In genomic region chr7:101415512-101416100, GRCm38 (mm10) we compare ENCODE assay signal across 12 mouse cellular contexts. TPM values are rescaled to one million over a fixed set of nuclear protein-coding genes. Genes with fewer than 3 reads are reported as not detected.
DNase-seq lines count a peak whose midpoint lies in the region; ATAC-seq and TF ChIP-seq lines count a peak whose summit lies in the region.
"Had no signal": no experiment of that assay in that cellular context is flagged by ENCODE, and none has a peak within 500 bp of the region (broad histone marks: within the 10 kb centered on the region; RNA-seq: fewer than 3 reads in every experiment).

No protein-coding gene starts in this region.

- 51% methylated on average over 8 of the region's 8 CpGs for WGBS in embryonic facial prominence, embryonic 10.5 days
- 37% methylated on average over 8 of the region's 8 CpGs for WGBS in hindbrain, embryonic 11.5 days
- WGBS in midbrain, embryonic 13.5 days, result 28% methylated on average over 8 of the region's 8 CpGs

- DNase-seq in left cerebral cortex, adult 2 months (ENCODE audit: extremely low spot score in 1 of 2, low spot score in 2 of 2), result no peak
- DNase-seq in left cerebral cortex, postnatal 10 days (ENCODE audit: extremely low spot score in 1 of 2, low spot score in 2 of 2), result no peak
- DNase-seq in embryonic facial prominence, embryonic 10.5 days (ENCODE audit: low spot score), result no peak
- DNase-seq in hindbrain, embryonic 11.5 days (ENCODE audit: low spot score), result peak; percentile 21
- DNase-seq in urinary bladder, adult 18-20 months (ENCODE audit: low spot score in 2 of 2), result no peak
- no peak for DNase-seq in spleen, postnatal 14 days (ENCODE audit: low spot score in 2 of 2)
- DNase-seq: cerebellum, adult 11-12 months had no signal

- peaks cover 34% of the 10 kb centered on the region for H3K4me1 ChIP-seq in embryonic facial prominence, embryonic 10.5 days
- H3K4me1 ChIP-seq in hindbrain, embryonic 11.5 days (replicated peaks; ENCODE audit: control insufficient read depth, insufficient read depth, low read length), result peaks cover 16% of the 10 kb centered on the region
- H3K4me1 ChIP-seq in midbrain, embryonic 13.5 days (replicated peaks), result peaks cover 40% of the 10 kb centered on the region

- no peak overlapping the region for H3K4me3 ChIP-seq in left cerebral cortex, adult 2 months
- no peak overlapping the region for H3K4me3 ChIP-seq in embryonic facial prominence, embryonic 10.5 days
- no peak overlapping the region for H3K4me3 ChIP-seq in hindbrain, embryonic 11.5 days (ENCODE audit: low read depth, low read length)
- no peak overlapping the region for H3K4me3 ChIP-seq in midbrain, embryonic 13.5 days (replicated peaks)

- ATAC-seq in hindbrain, embryonic 11.5 days (ENCODE audit: low FRiP score), result peak; percentile 32; the same call in 1 of the 2 replicates
- ATAC-seq in midbrain, embryonic 13.5 days, result peak; percentile 51
- ATAC-seq in monocyte, adult 5-6 weeks (replicated peaks; ENCODE audit: insufficient number of reproducible peaks, low FRiP score, low TSS enrichment, poor library complexity, severe bottlenecking), result no peak
- ATAC-seq: activated CD4-positive, CD25-positive, alpha-beta regulatory T cell, adult 4 months had no signal

- TF ChIP-seq CTCF in left cerebral cortex, adult 2 months (IDR thresholded peaks at IDR 0.05), result no peak

- no peaks in the 10 kb centered on the region for H3K9me3 ChIP-seq in embryonic facial prominence, embryonic 10.5 days
- no peaks in the 10 kb centered on the region for H3K9me3 ChIP-seq in hindbrain, embryonic 11.5 days (ENCODE audit: control insufficient read depth, low read length)
- no peaks in the 10 kb centered on the region for H3K9me3 ChIP-seq in midbrain, embryonic 13.5 days

- H3K4me2 ChIP-seq in hindbrain, embryonic 11.5 days (replicated peaks; ENCODE audit: low read depth, low read length), result no peak overlapping the region
- no peak overlapping the region for H3K4me2 ChIP-seq in midbrain, embryonic 13.5 days (replicated peaks)

- no peaks in the 10 kb centered on the region for H3K36me3 ChIP-seq in embryonic facial prominence, embryonic 10.5 days (replicated peaks)
- no peaks in the 10 kb centered on the region for H3K36me3 ChIP-seq in hindbrain, embryonic 11.5 days (ENCODE audit: control insufficient read depth, insufficient read depth, low read length)
- H3K36me3 ChIP-seq in midbrain, embryonic 13.5 days, result no peaks in the 10 kb centered on the region

- intact Hi-C loops in left cerebral cortex, adult 2 months (cut with DNase I), result loop anchor here (2.0 kb wide), 1 partner anchor 125 kb away; no protein-coding TSS in a partner anchor
- intact Hi-C loops in left cerebral cortex, postnatal 10 days (cut with DNase I), result no loop called here

- H3K9ac ChIP-seq in hindbrain, embryonic 11.5 days (ENCODE audit: low read depth, low read length), result no peak overlapping the region
- no peak overlapping the region for H3K9ac ChIP-seq in midbrain, embryonic 13.5 days (replicated peaks)

- peaks cover 42% of the 10 kb centered on the region for H3K27me3 ChIP-seq in embryonic facial prominence, embryonic 10.5 days (replicated peaks; ENCODE audit: low read depth, poor library complexity, severe bottlenecking)
- peaks cover 11% of the 10 kb centered on the region for H3K27me3 ChIP-seq in hindbrain, embryonic 11.5 days (ENCODE audit: control insufficient read depth, insufficient read depth, low read length)
- H3K27me3 ChIP-seq in midbrain, embryonic 13.5 days, result peaks cover 25% of the 10 kb centered on the region

- H3K27ac ChIP-seq in left cerebral cortex, adult 2 months, result peak overlapping the region; percentile 57
- peak overlapping the region; percentile 71; the same call in 1 of the 2 replicates for H3K27ac ChIP-seq in embryonic facial prominence, embryonic 10.5 days (replicated peaks)
- H3K27ac ChIP-seq in hindbrain, embryonic 11.5 days (ENCODE audit: low read depth, low read length), result no peak overlapping the region
- peak overlapping the region; percentile 63; the same call in 1 of the 2 replicates for H3K27ac ChIP-seq in midbrain, embryonic 13.5 days

RNA-seq across cellular contexts. Expression of gene Gm45837, which starts 4.9 kb away (rescaled TPM):
- total RNA-seq in left cerebral cortex, adult 2 months (2021), result 1 to 10 TPM; 1.6 to 3.4 TPM
- 1 to 10 TPM; 1.1 to 1.8 TPM for total RNA-seq in left cerebral cortex, postnatal 10 days (2021)
- not detected in 2 replicates for polyA plus RNA-seq in embryonic facial prominence, embryonic 10.5 days (2016; fragmentation: Nextera tagmentation; extraction: Ambion mirVana)
- 0.99 TPM in 1 of 2 replicates, not detected in the other for polyA plus RNA-seq in hindbrain, embryonic 11.5 days (2014; fragmentation: Nextera tagmentation; extraction: Ambion mirVana)
- not detected in 2 replicates for polyA plus RNA-seq in midbrain, embryonic 13.5 days (2015; fragmentation: Nextera tagmentation; extraction: Ambion mirVana)
- 8.9 to 28.8 TPM (median 12.5 TPM) in 3 replicates for total RNA-seq in monocyte, adult 5-6 weeks (2017)
- polyA plus RNA-seq: heart, embryonic 14.5 days; thymus, postnatal 0 days had no signal

RNA-seq across cellular contexts. Expression of gene Pde2a, which starts 5.9 kb away (rescaled TPM):
- 100 to 1,000 TPM; 372 to 375 TPM for total RNA-seq in left cerebral cortex, adult 2 months (2021)
- 100 to 1,000 TPM; 294 to 295 TPM for total RNA-seq in left cerebral cortex, postnatal 10 days (2021)
- 21.7 and 22.5 TPM in 2 replicates for polyA plus RNA-seq in embryonic facial prominence, embryonic 10.5 days (2016; fragmentation: Nextera tagmentation; extraction: Ambion mirVana)
- 14.4 and 17.8 TPM in 2 replicates for polyA plus RNA-seq in hindbrain, embryonic 11.5 days (2014; fragmentation: Nextera tagmentation; extraction: Ambion mirVana)
- 16.6 and 18.9 TPM in 2 replicates for polyA plus RNA-seq in midbrain, embryonic 13.5 days (2015; fragmentation: Nextera tagmentation; extraction: Ambion mirVana)
- 13.4 to 111 TPM (median 54.4 TPM) in 3 replicates for total RNA-seq in monocyte, adult 5-6 weeks (2017)
